Mouse (Mus musculus): ENCODE results near the gene P2rx3. TPM values are rescaled to one million over a fixed set of nuclear protein-coding genes. Genes with fewer than 3 reads are reported as not detected.

Gene P2rx3
- total RNA-seq, 2 experiments from 2014 or later: 0.11 TPM; not detected in 1

DNA sequence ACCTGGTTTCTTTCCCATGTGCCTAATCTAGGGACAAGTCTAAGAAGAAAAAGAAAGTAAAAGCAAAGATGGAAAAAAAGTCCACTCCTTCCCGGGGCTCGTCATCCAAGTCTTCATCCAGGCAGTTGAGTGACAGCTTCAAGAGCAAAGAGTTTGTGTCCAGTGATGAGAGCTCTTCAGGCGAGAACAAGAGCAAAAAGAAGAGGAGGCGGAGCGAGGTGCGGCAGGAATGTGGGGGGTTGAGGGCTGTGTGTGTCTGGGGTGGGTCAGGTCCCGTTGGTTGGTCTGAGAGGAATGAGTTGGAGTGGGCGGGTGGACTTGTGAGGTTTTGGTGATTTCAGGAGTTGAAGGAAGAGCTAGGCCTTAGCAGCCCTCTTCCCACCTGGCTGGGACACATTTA lies 9.0 kb upstream of the P2rx3 start:
- no peak for ATAC-seq (ENCODE audit: poor library complexity, severe bottlenecking)

DNA sequence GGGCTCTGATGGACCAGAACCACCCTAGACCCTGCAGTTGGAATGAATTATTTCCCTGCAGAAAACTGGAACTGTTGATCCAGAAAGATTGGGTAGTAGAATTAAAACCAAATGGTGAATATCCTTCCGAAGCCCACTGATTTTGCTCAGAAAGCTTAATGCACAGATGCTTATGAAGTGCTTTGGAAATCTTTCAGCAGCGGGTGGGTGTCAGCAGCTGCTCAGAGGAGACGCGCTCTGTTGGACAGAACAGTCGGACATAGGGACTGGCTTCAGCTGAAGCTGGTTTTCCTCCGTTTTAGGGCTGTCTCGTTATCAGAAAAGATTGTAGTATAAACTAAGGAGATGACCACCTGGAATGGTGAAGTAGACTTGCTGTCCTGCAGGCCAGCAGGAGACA lies 6.4 kb upstream of the P2rx3 start:
- no peak for ATAC-seq (ENCODE audit: poor library complexity, severe bottlenecking)

DNA sequence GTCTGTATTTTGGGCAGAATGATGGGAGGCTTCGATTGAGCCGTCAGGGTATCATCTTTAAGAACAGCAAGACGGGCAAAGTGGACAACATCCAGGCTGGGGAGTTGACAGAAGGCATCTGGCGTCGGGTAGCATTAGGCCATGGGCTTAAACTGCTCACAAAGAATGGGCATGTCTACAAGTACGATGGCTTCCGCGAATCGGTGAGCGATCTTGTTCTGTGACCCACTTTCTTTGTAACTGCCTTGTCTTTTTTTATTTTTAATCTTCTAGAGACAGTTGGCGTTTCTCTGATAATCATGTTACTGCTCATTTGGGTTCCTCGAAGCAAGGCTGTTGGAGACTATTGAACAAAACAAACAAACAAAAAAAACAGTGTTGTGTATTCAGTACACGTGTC lies 1.1 kb upstream of the P2rx3 start:
- ATAC-seq (ENCODE audit: poor library complexity, severe bottlenecking): no peak

DNA sequence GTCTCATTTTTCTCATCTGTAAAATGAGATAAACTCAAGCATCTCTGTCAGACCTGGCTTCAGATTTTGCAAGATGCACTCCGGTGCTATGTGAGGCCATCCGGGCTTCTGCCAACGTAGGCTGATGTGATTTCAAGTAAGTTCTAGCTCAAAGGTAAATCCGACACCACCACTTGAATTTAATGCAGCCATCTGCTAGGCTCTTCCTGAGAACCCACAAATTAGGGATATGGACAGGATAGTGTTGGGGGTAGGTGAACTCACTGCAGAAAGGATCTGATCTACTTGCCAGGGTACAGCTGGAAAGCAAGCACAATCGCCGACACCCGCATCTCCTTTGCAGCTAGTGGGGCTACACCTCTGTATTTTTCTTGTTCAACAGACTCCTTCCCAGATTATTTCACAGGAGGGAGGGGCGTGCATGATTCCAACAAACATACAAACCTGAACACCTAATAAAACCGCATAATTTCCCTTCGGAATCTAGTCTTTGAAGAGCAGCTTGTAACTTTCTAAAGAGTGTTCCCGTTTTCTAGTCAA lies 685 bp downstream of the P2rx3 start:
- peak; percentile 1; the same call in 1 of the 2 replicates for ATAC-seq (ENCODE audit: poor library complexity, severe bottlenecking)

DNA sequence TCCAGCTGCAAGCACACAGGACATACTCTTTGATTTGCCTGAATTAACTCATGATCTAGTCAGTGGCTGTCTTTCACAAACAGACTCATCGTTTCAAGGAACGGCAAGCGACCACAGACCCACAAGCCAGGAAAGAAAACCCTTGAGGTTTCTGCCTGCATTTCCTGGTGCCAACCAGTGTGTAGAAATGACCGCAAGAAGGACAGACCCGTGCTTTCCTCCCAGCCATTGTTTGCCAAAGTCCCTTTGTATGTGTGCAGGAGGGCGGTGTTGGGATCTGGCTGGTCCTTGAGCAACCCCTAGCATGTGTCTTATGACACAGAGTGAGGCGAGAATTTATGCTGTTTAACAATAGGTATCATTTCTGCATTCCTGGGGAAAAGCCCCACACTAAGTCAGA lies 3.1 kb downstream of the P2rx3 start:
- peak; percentile 36 for ATAC-seq (ENCODE audit: poor library complexity, severe bottlenecking)

DNA sequence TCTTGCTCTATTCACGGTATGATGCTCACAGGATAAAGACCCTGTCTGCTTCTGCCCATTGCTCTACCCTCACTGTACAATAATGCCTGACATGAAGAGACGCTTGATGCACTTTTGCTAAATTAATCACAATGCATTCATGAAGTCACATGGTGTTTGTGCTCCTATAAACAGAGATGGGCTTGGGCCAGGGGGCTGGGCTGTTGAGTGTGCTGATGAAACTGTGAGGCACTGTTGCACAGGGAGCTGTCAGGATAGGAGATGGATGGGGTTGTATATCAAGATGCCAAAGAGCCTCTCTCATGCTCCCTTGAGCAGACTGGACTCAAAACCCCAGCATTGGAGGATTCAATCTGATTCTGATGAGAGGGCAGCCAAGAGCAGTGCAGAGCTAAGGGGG lies 4.1 kb downstream of the P2rx3 start:
- ATAC-seq (ENCODE audit: poor library complexity, severe bottlenecking): no peak

DNA sequence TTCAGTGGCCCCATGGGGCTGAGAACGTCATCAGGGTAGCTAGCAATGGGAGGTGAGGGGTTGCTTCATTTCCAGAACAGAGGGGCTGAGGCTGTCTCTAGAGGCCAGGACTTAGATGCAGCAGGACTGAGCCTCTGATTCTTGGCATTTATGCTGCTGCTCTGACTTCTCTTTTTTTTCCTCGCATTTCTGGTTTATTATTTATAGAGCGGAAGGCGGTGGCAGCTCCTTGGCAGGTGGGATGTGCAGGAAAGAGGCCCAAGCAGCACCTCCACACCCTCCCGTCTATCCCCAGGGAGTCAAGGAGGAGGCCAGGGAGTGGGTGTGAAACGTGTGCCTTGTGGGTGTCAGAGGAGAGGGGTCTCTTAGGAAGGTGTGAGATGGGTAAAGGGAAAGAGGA lies 6.3 kb downstream of the P2rx3 start:
- peak; percentile 16; the same call in 1 of the 2 replicates for ATAC-seq (ENCODE audit: poor library complexity, severe bottlenecking)

DNA sequence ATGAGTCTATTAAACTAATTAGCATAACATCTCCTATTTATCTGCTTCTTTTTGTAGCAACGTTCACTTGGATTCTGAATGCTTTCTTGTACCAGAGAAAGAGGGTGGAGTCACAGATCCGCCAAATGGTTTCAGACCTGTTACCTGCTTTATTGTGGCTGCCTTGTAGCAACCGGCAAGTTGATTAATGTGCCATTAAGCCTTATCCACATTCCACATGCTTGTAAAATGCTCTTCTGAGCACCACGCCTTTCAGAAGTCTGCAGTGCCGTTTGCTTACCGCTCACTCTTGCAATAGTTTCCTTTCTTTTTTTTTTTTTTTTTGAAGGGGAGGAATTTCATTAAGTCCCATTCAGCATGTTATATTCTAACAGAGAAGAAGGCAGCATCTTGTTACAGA lies 7.4 kb downstream of the P2rx3 start:
- no peak for ATAC-seq (ENCODE audit: poor library complexity, severe bottlenecking)

DNA sequence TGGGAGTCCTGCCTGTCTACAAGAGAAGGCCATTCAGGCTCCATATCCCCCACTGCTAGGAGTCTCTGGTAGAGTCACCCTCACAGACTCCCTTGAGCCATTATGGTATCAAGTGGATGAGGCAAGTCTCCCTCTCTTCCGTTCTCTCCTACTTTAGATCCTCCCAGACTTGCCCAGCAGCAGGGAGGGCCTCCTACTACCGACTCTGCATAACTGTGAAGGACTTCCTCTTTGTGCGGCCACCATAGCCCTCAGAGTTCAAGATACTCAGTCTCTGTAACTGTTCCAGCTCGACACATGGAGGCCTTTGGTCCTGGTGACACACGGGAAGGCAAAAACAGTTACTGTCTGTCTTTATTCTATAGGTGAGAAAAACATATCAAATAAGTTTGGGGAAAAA lies 10.0 kb downstream of the P2rx3 start:
- ATAC-seq (ENCODE audit: poor library complexity, severe bottlenecking): peak; percentile 86

DNA sequence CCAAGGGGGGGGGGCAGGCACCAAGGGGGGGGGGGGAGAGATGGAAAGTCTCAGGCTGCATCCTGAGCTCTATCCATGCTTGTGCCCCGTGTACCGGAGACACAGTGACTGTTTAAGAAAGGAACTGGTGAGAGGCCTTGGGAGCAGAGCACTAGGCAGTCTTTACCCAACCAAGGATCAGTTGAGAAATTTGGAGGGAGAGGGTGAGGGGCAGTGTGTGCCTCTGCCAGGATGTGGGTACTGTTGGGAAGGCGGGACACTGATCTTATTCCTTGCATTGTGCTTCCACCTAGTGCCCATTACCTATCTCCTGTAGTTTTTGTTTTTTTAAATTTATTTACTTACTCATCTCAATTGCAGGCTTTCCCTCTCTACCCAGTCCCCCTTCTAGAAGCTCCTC lies 11.1 kb downstream of the P2rx3 start:
- no peak for ATAC-seq (ENCODE audit: poor library complexity, severe bottlenecking)

DNA sequence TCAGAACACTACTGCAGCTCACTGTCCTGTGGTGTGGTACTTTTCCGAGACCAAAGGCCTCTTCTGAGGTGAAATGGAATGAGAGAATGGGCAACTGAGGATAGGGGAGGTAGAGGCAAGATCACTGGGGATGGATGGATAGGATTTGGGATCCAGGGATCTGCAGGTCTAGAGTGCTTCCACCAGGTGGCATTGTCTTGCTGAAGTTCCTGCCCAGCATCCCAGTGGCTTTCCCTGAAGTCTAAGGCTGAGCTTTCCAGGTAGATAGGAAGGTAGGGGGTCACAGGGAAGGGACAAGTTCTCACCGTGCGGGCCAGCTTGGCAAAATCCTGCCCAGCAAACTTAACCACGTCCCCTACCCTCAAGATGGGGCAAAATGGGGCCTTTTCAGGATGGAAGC lies 15.2 kb downstream of the P2rx3 start:
- ATAC-seq (ENCODE audit: poor library complexity, severe bottlenecking): no peak

DNA sequence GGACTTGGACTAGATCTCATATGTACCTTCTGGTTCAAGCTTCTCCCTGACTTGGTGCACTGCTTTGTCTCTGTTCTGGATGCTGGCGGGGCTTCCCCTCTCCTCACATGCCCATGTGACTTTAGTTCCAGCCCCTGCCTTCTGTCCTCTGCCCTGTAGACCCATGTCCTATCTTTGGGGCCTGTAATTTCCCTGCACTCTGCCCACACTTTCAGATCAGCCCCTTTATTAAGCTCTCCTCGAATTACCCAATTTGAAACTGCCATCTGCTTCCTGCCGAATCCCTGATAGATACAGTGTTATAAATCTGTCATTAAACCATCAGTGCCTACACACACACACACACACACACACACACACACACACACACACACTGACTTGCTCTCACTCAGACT lies 22.7 kb downstream of the P2rx3 start:
- no peak for ATAC-seq (ENCODE audit: poor library complexity, severe bottlenecking)

DNA sequence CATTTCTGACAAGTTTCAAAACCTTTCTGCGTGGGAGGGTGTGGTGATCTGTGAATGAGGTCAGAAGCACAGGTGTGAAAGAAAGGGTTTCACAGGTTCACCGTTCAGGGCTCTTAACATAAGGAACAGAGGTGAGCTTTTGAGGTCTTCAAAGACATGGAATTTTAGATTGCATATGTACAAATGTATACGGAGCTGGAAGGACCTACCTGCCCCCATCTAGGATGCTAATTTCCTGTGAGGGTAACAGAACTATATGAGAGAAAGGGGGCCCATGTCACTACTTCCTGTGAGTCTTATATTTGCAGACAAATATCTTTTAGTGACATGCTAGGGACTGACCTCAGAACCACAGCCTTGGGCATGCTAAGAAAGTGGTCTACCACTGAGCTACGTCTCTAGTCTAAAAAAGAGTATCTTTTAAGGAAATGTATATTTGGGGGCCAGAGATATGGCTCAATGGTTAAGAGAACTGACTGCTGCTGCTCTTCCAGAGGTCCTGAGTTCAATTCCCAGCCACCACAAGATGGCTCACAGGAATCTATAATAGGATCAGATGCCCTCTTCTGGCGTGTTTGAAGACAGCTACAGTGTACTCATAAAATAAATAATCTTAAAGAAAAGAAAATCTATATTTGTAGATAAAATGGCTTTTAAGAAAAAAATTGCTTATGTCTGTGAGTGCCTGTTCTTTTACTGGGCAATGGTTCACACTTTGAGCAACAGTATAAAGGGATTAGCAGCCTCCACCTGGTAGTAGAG lies 23.3 kb downstream of the P2rx3 start:
- ATAC-seq (ENCODE audit: poor library complexity, severe bottlenecking): peak; percentile 67

DNA sequence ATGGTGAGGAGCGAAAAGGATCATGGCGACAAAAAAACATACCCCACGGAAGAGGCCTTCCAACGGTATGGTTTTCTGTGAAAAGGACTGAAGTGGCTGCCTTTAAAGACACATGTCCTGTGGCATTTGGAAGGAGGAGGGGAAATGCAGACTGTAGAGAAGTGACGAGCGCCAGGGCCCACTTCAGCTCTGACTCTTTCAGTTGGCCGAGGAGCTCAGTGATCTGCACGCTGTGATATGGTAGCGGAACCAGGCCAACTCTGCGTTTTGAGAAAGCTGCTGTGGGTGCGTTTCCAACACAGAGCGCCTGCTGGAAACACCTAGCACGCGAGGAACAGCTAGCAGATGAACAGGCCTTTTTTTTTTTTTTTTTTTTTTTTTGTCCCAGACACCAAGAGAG lies 24.6 kb downstream of the P2rx3 start:
- no peak for ATAC-seq (ENCODE audit: poor library complexity, severe bottlenecking)

DNA sequence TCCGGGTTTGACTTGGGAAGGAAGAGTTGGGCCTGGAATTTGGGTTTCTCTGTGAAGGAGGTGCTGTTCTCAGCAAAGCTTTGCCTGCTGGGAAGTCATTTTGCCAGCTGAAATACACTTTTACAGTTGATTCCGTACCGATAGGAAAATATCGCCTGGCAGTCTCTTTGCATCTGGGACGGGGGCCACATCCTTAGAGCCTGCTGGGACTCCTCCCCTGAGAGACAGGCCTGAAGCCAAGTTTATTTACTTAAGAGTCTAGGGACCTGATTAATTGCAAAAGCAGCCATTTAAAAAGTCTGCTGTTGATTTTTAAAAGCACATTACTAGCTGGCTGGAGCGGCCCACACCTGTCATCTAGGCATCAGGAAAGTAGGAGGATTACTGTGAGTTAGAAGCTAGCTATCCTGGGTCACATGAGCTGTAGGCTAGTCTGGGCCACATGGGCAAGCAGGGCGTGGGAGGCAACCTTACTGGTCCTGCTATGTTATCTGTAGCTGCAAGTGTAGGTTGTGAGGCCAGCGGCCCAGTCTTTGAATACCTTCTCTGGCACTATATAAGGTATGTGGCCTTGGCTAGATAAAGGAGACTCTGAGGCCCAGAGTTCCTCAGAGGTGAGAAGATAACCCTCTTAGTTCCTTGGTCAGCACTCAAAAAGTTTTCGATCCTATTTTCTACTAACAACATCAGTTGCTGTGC lies 25.2 kb downstream of the P2rx3 start:
- no peak for ATAC-seq (ENCODE audit: poor library complexity, severe bottlenecking)

DNA sequence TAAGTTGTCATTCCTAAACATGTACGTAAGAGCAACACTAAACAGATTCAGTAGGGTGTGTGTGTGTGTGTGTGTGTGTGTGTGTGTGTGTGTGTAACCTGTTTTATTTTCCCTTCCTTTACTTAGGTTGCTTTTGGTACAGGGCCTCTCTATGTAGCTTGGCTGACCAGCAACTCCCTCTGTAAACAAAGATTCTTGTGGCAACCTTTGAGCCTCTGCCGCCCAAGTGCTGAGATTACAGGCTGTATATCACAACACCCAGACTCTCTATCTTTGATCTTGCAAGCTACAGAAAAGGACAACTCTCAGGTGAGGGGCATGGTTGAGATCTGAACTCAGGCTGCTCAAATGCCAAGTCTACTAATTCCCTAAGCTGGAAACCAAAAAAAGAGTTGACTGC lies 28.1 kb downstream of the P2rx3 start:
- ATAC-seq (ENCODE audit: poor library complexity, severe bottlenecking): no peak

DNA sequence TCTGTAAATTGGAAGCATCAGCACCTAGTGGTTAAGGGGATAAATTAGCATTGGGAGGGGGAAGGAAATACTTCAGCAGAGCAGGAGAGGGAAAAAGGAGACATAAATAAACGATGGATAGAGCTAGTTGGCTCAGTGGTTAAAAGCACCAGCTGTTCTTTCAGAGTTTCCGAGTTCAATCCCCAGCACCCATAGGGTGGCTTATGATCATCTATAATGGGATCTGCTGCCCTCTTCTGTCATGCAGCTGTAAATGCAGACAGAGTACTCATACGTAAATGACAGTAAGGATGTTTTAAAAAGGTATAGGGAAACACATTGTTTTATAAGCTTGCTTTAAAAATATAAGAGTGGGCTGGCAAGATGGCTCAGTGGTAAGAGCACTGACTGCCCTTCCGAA lies 29.5 kb downstream of the P2rx3 start:
- ATAC-seq (ENCODE audit: poor library complexity, severe bottlenecking): peak; percentile 88

DNA sequence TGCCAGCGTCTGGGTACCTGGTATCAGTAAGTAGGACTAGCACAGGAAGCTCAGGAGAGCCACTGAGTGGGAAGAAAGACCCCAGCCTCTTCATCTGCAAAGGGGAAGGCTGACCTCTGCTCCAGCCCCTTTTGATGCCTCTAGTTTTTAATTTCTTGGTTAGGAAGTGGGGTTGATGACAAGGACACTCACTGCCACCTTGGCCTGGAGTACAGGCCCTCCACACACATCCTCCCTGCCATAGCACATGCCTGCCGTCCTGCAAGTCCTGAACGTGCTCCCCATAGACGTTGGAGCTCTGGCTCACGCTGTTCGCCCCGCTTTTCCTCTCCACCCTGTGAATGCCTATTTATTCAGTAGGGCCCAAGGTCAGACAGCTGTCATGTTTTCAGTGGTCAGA lies 30.7 kb downstream of the P2rx3 start:
- ATAC-seq (ENCODE audit: poor library complexity, severe bottlenecking): no peak

DNA sequence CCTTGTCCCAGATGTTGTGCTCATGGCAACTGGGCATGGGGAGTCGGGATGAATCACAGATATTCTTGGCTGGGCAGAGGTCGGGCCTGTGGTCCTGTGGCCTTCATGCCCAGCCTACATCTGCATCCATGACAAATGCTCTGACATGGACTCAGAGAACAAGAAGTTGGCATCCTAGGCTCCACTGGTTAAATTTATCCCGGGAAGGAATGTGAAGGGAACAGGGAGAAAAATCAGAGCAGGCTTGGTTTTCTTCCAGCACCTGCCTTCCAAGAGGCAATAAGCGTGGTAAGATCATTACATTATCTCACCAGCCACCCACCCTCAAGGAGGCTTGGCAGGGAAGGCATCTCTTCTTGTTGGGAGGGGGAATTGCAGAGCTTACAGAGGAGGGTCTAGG lies 32.9 kb downstream of the P2rx3 start:
- ATAC-seq (ENCODE audit: poor library complexity, severe bottlenecking): no peak

DNA sequence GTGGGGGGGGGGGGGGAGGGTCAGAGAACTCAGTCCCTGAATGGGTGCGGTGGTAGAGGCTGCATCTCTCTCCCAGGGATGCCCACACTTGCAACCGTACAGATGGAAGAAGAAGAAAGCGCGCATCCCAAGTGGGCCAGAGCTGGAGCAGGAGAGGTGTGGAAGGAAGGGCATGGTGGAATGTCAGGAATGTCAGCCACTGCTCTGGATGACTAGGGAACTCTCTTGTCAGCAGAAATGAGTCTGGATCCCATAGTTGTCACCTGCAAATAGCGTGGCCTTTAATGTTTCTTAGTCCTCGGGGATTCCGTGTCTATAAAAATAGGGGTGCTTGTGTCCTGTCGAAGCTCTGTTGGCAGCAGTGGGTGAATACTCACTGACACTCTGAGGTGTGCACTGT lies 34.7 kb downstream of the P2rx3 start:
- no peak for ATAC-seq (ENCODE audit: poor library complexity, severe bottlenecking)

DNA sequence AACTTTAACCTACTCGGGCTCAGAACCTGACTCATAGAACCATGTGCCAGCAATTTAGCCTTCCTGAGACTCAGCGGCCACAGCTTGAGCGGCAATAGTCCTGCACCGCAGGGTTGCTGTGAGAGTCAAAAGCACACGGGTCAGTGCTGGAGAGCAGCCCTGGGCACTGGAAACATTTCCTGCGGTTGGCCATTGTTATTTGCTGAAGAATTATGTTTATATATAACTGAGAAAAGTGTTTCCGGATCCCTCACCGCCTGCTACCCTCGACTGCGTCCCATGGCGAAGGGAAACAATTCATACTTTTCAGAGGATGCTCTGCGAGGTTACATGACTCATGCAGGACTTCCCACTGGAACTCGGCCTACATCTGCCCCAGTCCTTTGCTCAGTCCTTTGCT lies 35.8 kb downstream of the P2rx3 start:
- no peak for ATAC-seq (ENCODE audit: poor library complexity, severe bottlenecking)

DNA sequence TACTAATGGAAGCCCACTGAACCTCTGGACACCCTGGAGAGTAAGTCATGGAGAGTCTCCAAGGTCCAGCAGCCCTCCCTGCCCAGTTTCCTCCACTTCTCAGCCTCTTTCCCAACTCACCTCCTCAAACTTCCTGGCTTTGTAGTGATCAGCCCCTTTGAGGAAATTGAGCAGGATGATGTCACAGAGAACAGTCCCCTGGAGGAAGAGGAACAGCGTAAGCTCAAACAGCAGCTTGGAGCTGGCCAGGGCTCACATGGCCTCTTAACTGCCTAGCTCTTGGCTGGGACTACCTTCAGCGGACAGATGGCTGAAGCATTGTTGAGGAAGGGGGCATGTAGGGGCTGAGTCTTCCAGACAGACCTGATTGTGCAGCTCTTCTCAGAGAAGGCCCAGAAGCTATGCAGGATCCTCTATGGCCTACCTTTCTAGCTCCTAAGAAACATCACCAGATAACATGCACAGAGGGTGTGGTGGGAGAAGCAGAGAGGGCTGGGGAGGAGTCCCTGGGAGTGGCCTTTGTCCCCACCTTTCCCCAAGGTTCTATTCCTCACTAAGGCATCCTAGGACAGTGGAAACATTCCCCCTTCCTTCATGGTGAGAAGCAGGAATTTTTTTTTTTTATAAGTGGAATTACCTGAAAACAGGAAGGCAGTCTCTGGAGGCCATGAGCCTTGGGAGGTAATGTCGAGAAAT lies 37.6 kb downstream of the P2rx3 start:
- peak; percentile 86 for ATAC-seq (ENCODE audit: poor library complexity, severe bottlenecking)

Data from megakaryocyte, adult 5-6 weeks (primary cell).